Mouse (Mus musculus) neural tube, embryonic 13.5 days (tissue): ENCODE results near the gene Cdk11b. TPM values are rescaled to one million over a fixed set of nuclear protein-coding genes. Genes with fewer than 3 reads are reported as not detected.
"Not testable (repeated sequence)": the region's sequence is repeated elsewhere in the genome, so short reads cannot be mapped to it uniquely, and the experiment has no call there.

Experiments used
- ATAC-seq: fragments of 200-750 bp; cut with Nextera tagmentation; 2 replicates; pipeline ENCODE4 v1.8.0; 2017; ENCODE audit warnings: low read depth, mild to moderate bottlenecking, moderate TSS enrichment, moderate library complexity
- H3K27ac ChIP-seq: fragments of 300-500 bp; sonication (generic); replicated peaks from 2 replicates; pipeline ENCODE4 v1.5.1; 2015; ENCODE audit warnings: moderate library complexity, mild to moderate bottlenecking, inconsistent platforms
- H3K27me3 ChIP-seq: fragments of 300-500 bp; sonication (generic); 2 replicates; pipeline ENCODE4 v1.6.1; 2015; ENCODE audit warnings: mild to moderate bottlenecking, inconsistent platforms
- H3K36me3 ChIP-seq: fragments of 300-500 bp; sonication (generic); 2 replicates; pipeline ENCODE4 v1.6.1; 2015; ENCODE audit warnings: mild to moderate bottlenecking, inconsistent platforms
- H3K4me1 ChIP-seq: fragments of 300-500 bp; sonication (generic); replicated peaks from 2 replicates; pipeline ENCODE4 v1.6.1; 2015; ENCODE audit warnings: inconsistent platforms
- H3K4me2 ChIP-seq: fragments of 300-500 bp; sonication (generic); 2 replicates; pipeline ENCODE4 v1.6.1; 2015; ENCODE audit warnings: inconsistent platforms, mild to moderate bottlenecking, moderate library complexity
- H3K4me3 ChIP-seq: fragments of 300-500 bp; sonication (generic); 2 replicates; pipeline ENCODE4 v1.5.1; 2015; ENCODE audit warnings: mild to moderate bottlenecking, inconsistent platforms
- H3K9ac ChIP-seq: fragments of 300-500 bp; sonication (generic); 2 replicates; pipeline ENCODE4 v1.6.1; 2015; ENCODE audit warnings: moderate library complexity, mild to moderate bottlenecking, inconsistent platforms
- H3K9me3 ChIP-seq: fragments of 300-500 bp; sonication (generic); 2 replicates; pipeline ENCODE4 v1.6.1; 2016; ENCODE audit warnings: inconsistent platforms
- WGBS: fragments of 180-500 bp; shearing (Covaris S2); methylation state at CpG from one replicate; pipeline ENCODE4 v1.1.7; 2015; 5-methylcytosine and 5-hydroxymethylcytosine counted together
- polyA plus RNA-seq: library from polyadenylated mRNA; unstranded; fragments of >200 nt; fragmentation: Nextera tagmentation; extraction: Ambion mirVana; gene quantifications from 2 replicates; pipeline ENCODE4 v1.2.1, GENCODE M21; 2015

Cdk11b gene
- polyA plus RNA-seq, 1 experiment from 2014 or later = 61.6 TPM

GRCm38 (mm10) chr4:155653451-155654182 is 29.0 kb downstream of the Cdk11b start:
- Histone ChIP-seq H3K4me2 (peak overlapping the region; percentile 66), H3K9me3 (no peaks in the 10 kb centered on the region), H3K27me3 (peaks cover 74% of the 10 kb centered on the region), H3K4me1 (peaks cover 34% of the 10 kb centered on the region), H3K9ac (peak overlapping the region; percentile 67), H3K4me3 (peak overlapping the region; percentile 39), H3K36me3 (peaks cover 63% of the 10 kb centered on the region), H3K27ac (no peak overlapping the region)
- 2% methylated on average over 31 of the region's 31 CpGs for WGBS
- ATAC-seq = no peak

GRCm38 (mm10) chr4:155654183-155654455 is 29.5 kb downstream of the Cdk11b start:
- Histone ChIP-seq H3K4me2 (peak overlapping the region; percentile 66), H3K36me3 (peaks cover 62% of the 10 kb centered on the region), H3K27ac (no peak overlapping the region), H3K9ac (peak overlapping the region; percentile 56; the same call in 1 of the 2 replicates), H3K27me3 (peaks cover 74% of the 10 kb centered on the region), H3K4me3 (peak overlapping the region; percentile 39), H3K9me3 (no peaks in the 10 kb centered on the region), H3K4me1 (peaks cover 34% of the 10 kb centered on the region)
- no peak for ATAC-seq
- 4% methylated on average over 6 of the region's 6 CpGs for WGBS

GRCm38 (mm10) chr4:155654456-155655298 is 30.0 kb downstream of the Cdk11b start:
- Histone ChIP-seq H3K27ac (no peak overlapping the region), H3K36me3 (peaks cover 62% of the 10 kb centered on the region), H3K4me3 (peak overlapping the region; percentile 39), H3K4me1 (peaks cover 34% of the 10 kb centered on the region), H3K4me2 (peak overlapping the region; percentile 66), H3K27me3 (peaks cover 74% of the 10 kb centered on the region), H3K9me3 (no peaks in the 10 kb centered on the region), H3K9ac (peak overlapping the region; percentile 56)
- peak; percentile 44 for ATAC-seq
- 2% methylated on average over 52 of the region's 52 CpGs for WGBS

- H3K4me3 ChIP-seq = no peak overlapping the region
- ATAC-seq = no peak
- no peaks in the 10 kb centered on the region for H3K9me3 ChIP-seq
- no peak overlapping the region for H3K4me2 ChIP-seq
- H3K9ac ChIP-seq = no peak overlapping the region
- H3K27ac ChIP-seq = no peak overlapping the region
- H3K4me1 ChIP-seq = peaks cover 34% of the 10 kb centered on the region
- peaks cover 60% of the 10 kb centered on the region for H3K27me3 ChIP-seq
- H3K36me3 ChIP-seq = peaks cover 51% of the 10 kb centered on the region
- 87% methylated on average over 13 of the region's 13 CpGs for WGBS
Measured at GRCm38 (mm10) chr4:155656214-155656751, 31.6 kb downstream of the Cdk11b start.

- Histone ChIP-seq H3K4me2 (no peak overlapping the region), H3K27ac (no peak overlapping the region), H3K9ac (no peak overlapping the region), H3K27me3 (peaks cover 33% of the 10 kb centered on the region), H3K4me1 (peaks cover 14% of the 10 kb centered on the region), H3K9me3 (no peaks in the 10 kb centered on the region), H3K36me3 (peaks cover 46% of the 10 kb centered on the region), H3K4me3 (no peak overlapping the region)
- no peak for ATAC-seq
- WGBS = 93% methylated on average over 10 of the region's 10 CpGs
Measured at GRCm38 (mm10) chr4:155658961-155659360, 34.3 kb downstream of the Cdk11b start.

- H3K4me3 ChIP-seq = no peak overlapping the region
- H3K9ac ChIP-seq = no peak overlapping the region
- H3K4me1 ChIP-seq = no peaks in the 10 kb centered on the region
- peaks cover 16% of the 10 kb centered on the region for H3K27me3 ChIP-seq
- H3K4me2 ChIP-seq = no peak overlapping the region
- H3K27ac ChIP-seq = no peak overlapping the region
- ATAC-seq = no peak
- H3K9me3 ChIP-seq = no peaks in the 10 kb centered on the region
- peaks cover 61% of the 10 kb centered on the region for H3K36me3 ChIP-seq
- 79% methylated on average over 12 of the region's 12 CpGs for WGBS
Measured at GRCm38 (mm10) chr4:155660641-155661040, 36.0 kb downstream of the Cdk11b start.

- H3K4me1 ChIP-seq = peaks cover 12% of the 10 kb centered on the region
- peaks cover 26% of the 10 kb centered on the region for H3K36me3 ChIP-seq
- H3K27ac ChIP-seq = no peak overlapping the region
- ATAC-seq = no peak
- H3K4me3 ChIP-seq = no peak overlapping the region
- H3K9me3 ChIP-seq = no peaks in the 10 kb centered on the region
- no peaks in the 10 kb centered on the region for H3K27me3 ChIP-seq
- H3K4me2 ChIP-seq = no peak overlapping the region
- no peak overlapping the region for H3K9ac ChIP-seq
Measured at GRCm38 (mm10) chr4:155666903-155667302, 42.2 kb downstream of the Cdk11b start.

GRCm38 (mm10) chr4:155668689-155669597 is 44.3 kb downstream of the Cdk11b start, which contains the start of gene Mib2:
TSS of gene Mib2 (minus strand) at chr4:155669198.
- peaks cover 23% of the 10 kb centered on the region for H3K36me3 ChIP-seq
- under 1% methylated on average over 53 of the region's 73 CpGs for WGBS
- H3K27me3 ChIP-seq = no peaks in the 10 kb centered on the region
- peaks cover 12% of the 10 kb centered on the region for H3K4me1 ChIP-seq
- peak within 1 kb of the TSS; percentile 86 for H3K27ac ChIP-seq
- peak within 1 kb of the TSS; percentile 91 for H3K9ac ChIP-seq
- peak; percentile 99 for ATAC-seq
- H3K4me3 ChIP-seq = peak within 1 kb of the TSS; percentile 88
- H3K9me3 ChIP-seq = no peaks in the 10 kb centered on the region
- H3K4me2 ChIP-seq = peak within 1 kb of the TSS; percentile 92

GRCm38 (mm10) chr4:155669598-155670075 is 45.0 kb downstream of the Cdk11b start:
- H3K9me3 ChIP-seq = no peaks in the 10 kb centered on the region
- peaks cover 12% of the 10 kb centered on the region for H3K4me1 ChIP-seq
- H3K27me3 ChIP-seq = no peaks in the 10 kb centered on the region
- H3K9ac ChIP-seq = peak overlapping the region; percentile 91; the same call in 1 of the 2 replicates
- WGBS = 1% methylated on average over 8 of the region's 8 CpGs
- peak overlapping the region; percentile 86 for H3K27ac ChIP-seq
- peak overlapping the region; percentile 88 for H3K4me3 ChIP-seq
- peaks cover 17% of the 10 kb centered on the region for H3K36me3 ChIP-seq
- ATAC-seq = peak; percentile 21; the same call in 1 of the 2 replicates
- peak overlapping the region; percentile 92 for H3K4me2 ChIP-seq

- Histone ChIP-seq H3K4me2 (0 out of 2 replicates have a peak overlapping the region, but pooled peaks have one; percentile 92), H3K36me3 (peaks cover 11% of the 10 kb centered on the region), H3K4me1 (peaks cover 12% of the 10 kb centered on the region)
- not testable (repeated sequence) for ATAC-seq, H3K27me3 ChIP-seq, H3K9ac ChIP-seq, H3K4me3 ChIP-seq, H3K27ac ChIP-seq, H3K9me3 ChIP-seq
- 67% methylated on average over 4 of the region's 4 CpGs for WGBS
Measured at GRCm38 (mm10) chr4:155670236-155670635, 45.6 kb downstream of the Cdk11b start.

- Histone ChIP-seq H3K36me3 (no peaks in the 10 kb centered on the region), H3K4me2 (no peak overlapping the region), H3K4me3 (no peak overlapping the region), H3K4me1 (peaks cover 12% of the 10 kb centered on the region), H3K9ac (no peak overlapping the region), H3K27me3 (no peaks in the 10 kb centered on the region), H3K9me3 (no peaks in the 10 kb centered on the region), H3K27ac (no peak overlapping the region)
- 62% methylated on average over 2 of the region's 2 CpGs for WGBS
- no peak for ATAC-seq
Measured at GRCm38 (mm10) chr4:155672082-155672481, 47.4 kb downstream of the Cdk11b start.
